In the genomic region with DNA sequence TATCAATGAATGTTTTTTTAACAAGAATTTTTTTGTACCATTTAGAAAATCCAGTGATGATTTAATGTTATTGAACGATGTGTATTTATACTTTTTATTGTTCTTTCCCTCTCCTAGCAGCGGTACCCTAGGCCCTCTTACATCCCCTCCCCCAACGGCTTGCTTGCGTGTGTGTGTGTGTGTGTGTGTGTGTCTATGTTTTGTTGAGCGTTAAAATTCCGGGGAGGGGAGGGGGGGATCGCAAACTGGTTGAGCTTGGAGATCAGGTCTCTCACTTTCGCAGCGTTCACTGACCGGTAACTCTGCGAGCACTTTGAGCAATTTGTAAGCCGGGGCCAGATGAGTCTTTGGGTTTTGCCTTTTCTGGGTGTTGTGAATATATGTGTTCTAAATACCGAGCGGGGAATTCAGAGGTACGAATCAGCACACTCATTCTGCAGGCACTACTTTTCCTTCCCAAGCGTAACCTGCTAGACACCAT, we compare ENCODE assay signal across 9 mouse cellular contexts. TPM values are rescaled to one million over a fixed set of nuclear protein-coding genes. Genes with fewer than 3 reads are reported as not detected.
DNase-seq lines count a peak whose midpoint lies in the region; ATAC-seq lines count a peak whose summit lies in the region.
"Had no signal": no experiment of that assay in that cellular context is flagged by ENCODE, and none has a peak within 500 bp of the region (broad histone marks: within the 10 kb centered on the region; RNA-seq: fewer than 3 reads in every experiment).

No protein-coding gene starts in this region.

- no peaks in the 10 kb centered on the region for H3K9me3 ChIP-seq in kidney, embryonic 16.5 days (ENCODE audit: low read length)
- no peaks in the 10 kb centered on the region for H3K9me3 ChIP-seq in hindbrain, embryonic 15.5 days

- peak overlapping the region; percentile 87 for H3K4me3 ChIP-seq in kidney, embryonic 16.5 days (ENCODE audit: low read length)
- peak overlapping the region; percentile 84 for H3K4me3 ChIP-seq in hindbrain, embryonic 15.5 days

- H3K4me1 ChIP-seq in kidney, embryonic 16.5 days (ENCODE audit: insufficient read depth, low read length) = peaks cover 23% of the 10 kb centered on the region
- H3K4me1 ChIP-seq in hindbrain, embryonic 15.5 days (replicated peaks) = peaks cover 17% of the 10 kb centered on the region

- 0 out of 2 replicates have a peak, but pooled peaks cover under 1% of the 10 kb centered on the region for H3K36me3 ChIP-seq in kidney, embryonic 16.5 days (ENCODE audit: insufficient read depth, low read length)
- no peaks in the 10 kb centered on the region for H3K36me3 ChIP-seq in hindbrain, embryonic 15.5 days

- H3K27ac ChIP-seq in kidney, embryonic 16.5 days (ENCODE audit: low read length) = peak overlapping the region; percentile 95
- H3K27ac ChIP-seq in hindbrain, embryonic 15.5 days (replicated peaks) = peak overlapping the region; percentile 90
- H3K27ac ChIP-seq: macrophage had no signal

- peak overlapping the region; percentile 72 for H3K4me2 ChIP-seq in kidney, embryonic 16.5 days (replicated peaks; ENCODE audit: low read depth, low read length)
- peak overlapping the region; percentile 84 for H3K4me2 ChIP-seq in hindbrain, embryonic 15.5 days

- under 1% methylated on average over 16 of the region's 16 CpGs for whole genome bisulfite sequencing in kidney, embryonic 16.5 days
- WGBS in hindbrain, embryonic 15.5 days = 0% methylated on average over 16 of the region's 16 CpGs

- peak overlapping the region; percentile 92 for H3K9ac ChIP-seq in kidney, embryonic 16.5 days (replicated peaks; ENCODE audit: low read length)
- H3K9ac ChIP-seq in hindbrain, embryonic 15.5 days = peak overlapping the region; percentile 63

- H3K27me3 ChIP-seq in kidney, embryonic 16.5 days (ENCODE audit: insufficient read depth, low read length) = 0 out of 2 replicates have a peak, but pooled peaks cover 4% of the 10 kb centered on the region
- H3K27me3 ChIP-seq in hindbrain, embryonic 15.5 days = no peaks in the 10 kb centered on the region

- no peak for DNase-seq in kidney, adult 8-10 months
- DNase-seq in embryo, embryonic 10 days (ENCODE audit: low spot score) = peak; percentile 76
- DNase-seq in neural tube, embryonic 10.5 days (ENCODE audit: extremely low spot score, low spot score) = peak; percentile 58
- no peak for DNase-seq in adrenal gland, adult 2 months
- no peak for DNase-seq in spleen, postnatal 14 days (ENCODE audit: low spot score in 2 of 2)
- DNase-seq in kidney, postnatal 14 days = no peak

- ATAC-seq in kidney, embryonic 16.5 days (ENCODE audit: low FRiP score, low TSS enrichment) = no peak
- ATAC-seq in hindbrain, embryonic 15.5 days (ENCODE audit: low FRiP score, low read depth) = no peak

RNA-seq across cellular contexts. Expression of a gene that starts 1.3 kb away (rescaled TPM):
- 19.9 and 20.9 TPM in 2 replicates for polyA plus RNA-seq in kidney, embryonic 16.5 days (2015; fragmentation: Nextera tagmentation; extraction: Ambion mirVana)
- polyA plus RNA-seq in hindbrain, embryonic 15.5 days (2015; fragmentation: Nextera tagmentation; extraction: Ambion mirVana) = 14.6 and 15.8 TPM in 2 replicates
- total RNA-seq in adrenal gland, adult 2 months (2021) = 10 to 100 TPM; 39.9 to 75.4 TPM
- polyA plus RNA-seq in adrenal gland, adult 2 months (2012; rRNA removed) = 23.3 and 36.1 TPM in 2 replicates

Comparison
In these comparisons a context has a peak if more than half of its experiments do, and no peak if none do; other contexts are left out.
1. DNase-seq: peak in embryo, embryonic 10 days (single experiment) and neural tube, embryonic 10.5 days (single experiment); none in kidney, adult 8-10 months (0 of 2), adrenal gland, adult 2 months (single experiment), spleen, postnatal 14 days (0 of 2) and kidney, postnatal 14 days (single experiment).